Mouse (Mus musculus): Measurements from ENCODE around the gene Rnf146. TPM values are rescaled to one million over a fixed set of nuclear protein-coding genes. Genes with fewer than 3 reads are reported as not detected.

Gene Rnf146
- total RNA-seq (2023) = 77.7 TPM

GRCm38 (mm10) chr10:29362197-29362900, at the start of gene Rnf146:
Rnf146 (minus strand) TSS chr10:29362442.

GRCm38 (mm10) chr10:29313064-29313638, 49.1 kb downstream of the Rnf146 start, which contains the start of gene Echdc1:
Echdc1 (plus strand) TSS chr10:29313166.

Other genes starting within 250 kb of the Rnf146 start
- not detected for gene Soga3, start 218.6 kb downstream of the Rnf146 start, total RNA-seq (2023)
- not detected for gene Gm49353, start 163.5 kb downstream of the Rnf146 start, total RNA-seq (2023)
- gene 9330159F19Rik, start 150.8 kb downstream of the Rnf146 start, total RNA-seq (2023) = not detected
- gene Echdc1, start 49.3 kb downstream of the Rnf146 start, total RNA-seq (2023) = 7.3 TPM
- gene Rspo3, start 173.4 kb upstream of the Rnf146 start, total RNA-seq (2023) = not detected